Mouse (Mus musculus): ENCODE measurements at regions not wholly inside any gene's neighbourhood (a gene's known extent, or its start where the extent isn't known, plus 50 kb on each side); places are given as distances from the start of the nearest gene placed in this dataset. TPM values are rescaled to one million over a fixed set of nuclear protein-coding genes. Genes with fewer than 3 reads are reported as not detected.

Small RNA genes in the stretch of these regions (microRNA-seq; reads per million reads assigned to microRNA genes)
- gene Gm27690 (ENCODE audit: insufficient number of aligned reads) = not detected
